Mouse (Mus musculus) MEL (cell line): ENCODE results near the gene Tmem132c. TPM values are rescaled to one million over a fixed set of nuclear protein-coding genes. Genes with fewer than 3 reads are reported as not detected.

Experiments
- DNase-seq: peaks from one replicate; pipeline ENCODE4 v3.0.0; 2011; ENCODE audit warnings: low read depth, low spot score
- H3K27ac ChIP-seq: 2 replicates; pipeline ENCODE4 v1.5.1; 2012; ENCODE audit warnings: low read depth, mild to moderate bottlenecking, control low read depth, low read length, moderate library complexity; ENCODE audit not compliant: control insufficient read depth
- H3K27me3 ChIP-seq, 2 experiments: fragments of 150-350 bp in 1 of 2; sonication (generic) in 1 of 2; 2 replicates each; pipeline ENCODE4 v1.6.1; 2012; ENCODE audit warnings: low read length in 2 of 2, mild to moderate bottlenecking in 2 of 2, improper control_type of control experiment in 1 of 2, moderate library complexity in 1 of 2; ENCODE audit not compliant: insufficient read depth in 2 of 2, control insufficient read depth in 1 of 2
- H3K36me3 ChIP-seq, 2 experiments: 2 replicates each; pipeline ENCODE4 v1.6.1; 2012 to 2014; ENCODE audit warnings: low read length in 2 of 2, improper control_type of control experiment in 1 of 2, inconsistent platforms in 1 of 2, mild to moderate bottlenecking in 1 of 2; ENCODE audit not compliant: insufficient read depth in 2 of 2, control insufficient read depth in 1 of 2
- H3K4me1 ChIP-seq, 2 experiments: fragments of 150-350 bp in 1 of 2; sonication (generic) in 1 of 2; 2 replicates each; pipeline ENCODE4 v1.6.1; 2012; ENCODE audit warnings: low read length in 2 of 2, improper control_type of control experiment in 1 of 2, mild to moderate bottlenecking in 1 of 2; ENCODE audit not compliant: insufficient read depth in 2 of 2, control insufficient read depth in 1 of 2
- H3K4me3 ChIP-seq, 2 experiments: fragments of 150-350 bp in 1 of 2; sonication (generic) in 1 of 2; 2 replicates each; pipeline ENCODE4 v1.5.1; 2012; ENCODE audit warnings: low read depth in 2 of 2, low read length in 2 of 2, mild to moderate bottlenecking in 2 of 2, moderate library complexity in 2 of 2, control low read depth in 1 of 2, improper control_type of control experiment in 1 of 2; ENCODE audit not compliant: control insufficient read depth in 1 of 2, insufficient read depth in 1 of 2
- H3K79me2 ChIP-seq: 2 replicates; pipeline ENCODE4 v1.6.1; 2012; ENCODE audit warnings: mild to moderate bottlenecking, low read length, moderate library complexity; ENCODE audit not compliant: control insufficient read depth, poor library complexity, insufficient read depth
- H3K9ac ChIP-seq: 2 replicates; pipeline ENCODE4 v1.6.1; 2012; ENCODE audit warnings: low read depth, mild to moderate bottlenecking, control low read depth, low read length, moderate library complexity; ENCODE audit not compliant: control insufficient read depth, poor library complexity, severe bottlenecking
- H3K9me3 ChIP-seq: fragments of 150-350 bp; sonication (generic); replicated peaks from 2 replicates; pipeline ENCODE4 v1.6.1; 2012; ENCODE audit warnings: mild to moderate bottlenecking, low read length, improper control_type of control experiment, moderate library complexity; ENCODE audit not compliant: insufficient read depth
- CHD1 ChIP-seq: IDR thresholded peaks from 2 replicates; pipeline ENCODE4 v1.6.1; 2012; ENCODE audit warnings: low read depth, mild to moderate bottlenecking, inconsistent platforms, low read length, improper control_type of control experiment
- CHD2 ChIP-seq: IDR thresholded peaks from 2 replicates; pipeline ENCODE4 v1.6.1; 2011; ENCODE audit warnings: low read length, improper control_type of control experiment
- CTCF ChIP-seq, 3 experiments: IDR thresholded peaks in 2 of 3; conservative IDR thresholded peaks in 1 of 3; 2 replicates each; pipeline ENCODE4 v1.5.1; 2011 to 2012; ENCODE audit warnings: low read length in 3 of 3, low read depth in 2 of 3, mild to moderate bottlenecking in 2 of 3, improper control_type of control experiment in 1 of 3, inconsistent platforms in 1 of 3, mixed read lengths in 1 of 3, moderate library complexity in 1 of 3; ENCODE audit not compliant: control insufficient read depth in 1 of 3, insufficient read depth in 1 of 3, poor library complexity in 1 of 3, severe bottlenecking in 1 of 3
- ELF1 ChIP-seq: IDR thresholded peaks from 2 replicates; pipeline ENCODE4 v1.6.1; 2014; ENCODE audit warnings: low read depth, mild to moderate bottlenecking, inconsistent platforms, low read length, improper control_type of control experiment, moderate library complexity
- GATA1 ChIP-seq: IDR thresholded peaks from 2 replicates; pipeline ENCODE4 v1.6.1; 2011; ENCODE audit warnings: low read depth, low read length, improper control_type of control experiment
- JUND ChIP-seq: IDR thresholded peaks from 2 replicates; pipeline ENCODE4 v1.6.1; 2011; ENCODE audit warnings: low read depth, mild to moderate bottlenecking, improper control_type of control experiment, low read length
- KAT2A ChIP-seq: conservative IDR thresholded peaks from 2 replicates; pipeline ENCODE4 v1.6.1; 2012; ENCODE audit warnings: low read depth, low read length, improper control_type of control experiment, inconsistent platforms
- MAFK ChIP-seq: IDR thresholded peaks from 2 replicates; pipeline ENCODE4 v1.6.1; 2011; ENCODE audit warnings: low read depth, mild to moderate bottlenecking, low read length, improper control_type of control experiment, borderline replicate concordance
- MEF2A ChIP-seq: IDR thresholded peaks from 2 replicates; pipeline ENCODE4 v1.6.1; 2014; ENCODE audit warnings: low read depth, mild to moderate bottlenecking, inconsistent platforms, low read length, improper control_type of control experiment; ENCODE audit not compliant: poor library complexity, insufficient replicate concordance, severe bottlenecking; ENCODE audit errors: extremely low read depth
- RAD21 ChIP-seq: IDR thresholded peaks from 2 replicates; pipeline ENCODE4 v1.6.1; 2011; ENCODE audit warnings: mild to moderate bottlenecking, low read depth, low read length, improper control_type of control experiment
- RCOR1 ChIP-seq: IDR thresholded peaks from 2 replicates; pipeline ENCODE4 v1.6.1; 2012; ENCODE audit warnings: low read depth, mild to moderate bottlenecking, inconsistent platforms, low read length, improper control_type of control experiment
- TAL1 ChIP-seq: IDR thresholded peaks from 2 replicates; pipeline ENCODE4 v1.6.1; 2012; ENCODE audit warnings: mild to moderate bottlenecking, inconsistent platforms, low read length, moderate library complexity, mixed read lengths
- TBP ChIP-seq: IDR thresholded peaks from 2 replicates; pipeline ENCODE4 v1.8.0; 2011; ENCODE audit warnings: low read depth, low read length, improper control_type of control experiment
- TCF12 ChIP-seq: IDR thresholded peaks from 2 replicates; pipeline ENCODE4 v1.6.1; 2014; ENCODE audit warnings: low read depth, mild to moderate bottlenecking, inconsistent platforms, low read length, improper control_type of control experiment, moderate library complexity
- UBTF ChIP-seq: IDR thresholded peaks from 2 replicates; pipeline ENCODE4 v1.6.1; 2012; ENCODE audit warnings: low read depth, mild to moderate bottlenecking, inconsistent platforms, low read length, improper control_type of control experiment, moderate library complexity, borderline replicate concordance; ENCODE audit not compliant: insufficient read depth
- ZKSCAN1 ChIP-seq: IDR thresholded peaks from 2 replicates; pipeline ENCODE4 v1.6.1; 2012; ENCODE audit warnings: low read depth, mild to moderate bottlenecking, inconsistent platforms, low read length, improper control_type of control experiment, moderate library complexity
- ZMIZ1 ChIP-seq: IDR thresholded peaks from 2 replicates; pipeline ENCODE4 v1.6.1; 2012; ENCODE audit warnings: low read depth, mild to moderate bottlenecking, inconsistent platforms, low read length, improper control_type of control experiment, moderate library complexity
- ZNF384 ChIP-seq: IDR thresholded peaks from 2 replicates; pipeline ENCODE4 v1.6.1; 2012; ENCODE audit warnings: low read depth, mild to moderate bottlenecking, inconsistent platforms, low read length, improper control_type of control experiment
- polyA plus RNA-seq, 2 experiments: library from polyadenylated mRNA; stranded (reverse) in 1 of 2; unstranded in 1 of 2; fragments of >175 nt in 1 of 2; fragments of >200 nt in 1 of 2; gene quantifications; 2 replicates each; pipeline versions ENCODE4 v1.2.1 to v1.2.4; 2012; ENCODE audit warnings: low replicate concordance in 2 of 2, low read depth in 1 of 2; ENCODE audit not compliant: insufficient read length in 2 of 2, insufficient read depth in 1 of 2, missing spikeins in 1 of 2
- total RNA-seq: library from RNA; depleted of rRNA; stranded (reverse); fragments of 300-350 nt; gene quantifications from 2 replicates; pipeline ENCODE4 v1.2.3, GENCODE M21; 2012

The Tmem132c gene
- total and polyA plus RNA-seq, 3 experiments, result not detected

GRCm38 (mm10) chr5:127474856-127475255, 233.2 kb downstream of the Tmem132c start:
- no peaks in the 10 kb centered on the region for H3K36me3 ChIP-seq
- no peak for TF ChIP-seq ELF1
- TF ChIP-seq CHD2, result no peak
- TF ChIP-seq RCOR1, result no peak
- TF ChIP-seq GATA1, result no peak
- no peak for TF ChIP-seq ZKSCAN1
- no peak for TF ChIP-seq TBP
- TF ChIP-seq TAL1, result no peak
- no peak for TF ChIP-seq JUND
- TF ChIP-seq RAD21, result no peak
- TF ChIP-seq ZMIZ1, result no peak
- TF ChIP-seq, all 39 proteins: peak for 0
- no peaks in the 10 kb centered on the region for H3K79me2 ChIP-seq
- H3K4me3 ChIP-seq, result no peak overlapping the region
- H3K27me3 ChIP-seq, result no peaks in the 10 kb centered on the region
- H3K9ac ChIP-seq, result no peak overlapping the region
- no peaks in the 10 kb centered on the region for H3K9me3 ChIP-seq
- DNase-seq, result no peak
- no peaks in the 10 kb centered on the region for H3K4me1 ChIP-seq
- H3K27ac ChIP-seq, result no peak overlapping the region

DNA sequence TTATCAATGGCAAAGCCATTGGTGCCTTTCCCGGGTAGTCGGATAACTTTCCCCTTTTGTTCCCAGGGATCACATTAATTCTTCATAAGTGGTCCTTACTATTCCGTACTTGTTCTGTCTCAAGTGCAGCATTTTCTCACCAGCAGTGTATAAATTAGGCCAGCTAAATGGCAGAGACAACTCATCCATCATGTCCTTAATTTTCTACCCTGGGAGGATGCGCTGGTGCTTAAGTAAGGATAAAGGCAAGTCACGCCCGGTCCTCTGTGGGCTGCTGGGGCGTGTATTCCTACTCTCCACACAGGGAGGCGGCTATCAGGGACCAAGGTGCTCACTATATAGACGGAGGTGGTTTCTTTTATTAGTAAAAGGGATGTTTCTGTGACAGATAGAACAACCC, 236.2 kb downstream of the Tmem132c start:
- Histone ChIP-seq H3K4me1 (no peaks in the 10 kb centered on the region), H3K27me3 (no peaks in the 10 kb centered on the region), H3K36me3 (no peaks in the 10 kb centered on the region), H3K9ac (no peak overlapping the region), H3K27ac (no peak overlapping the region), H3K9me3 (no peaks in the 10 kb centered on the region), H3K79me2 (no peaks in the 10 kb centered on the region), H3K4me3 (no peak overlapping the region)
- TF ChIP-seq CHD1 (no peak), TCF12 (no peak), MAFK (no peak), RAD21 (no peak), ZMIZ1 (no peak), UBTF (no peak), CTCF (IDR thresholded peaks at IDR 0.05 in 2 of 3, conservative IDR thresholded peaks at IDR 0.05 in 1 of 3; ENCODE audit: control insufficient read depth in 1 of 3, insufficient read depth in 1 of 3, low read depth in 2 of 3, low read length in 3 of 3, poor library complexity in 1 of 3, severe bottlenecking in 1 of 3) (no peak), ZNF384 (no peak), KAT2A (no peak)
- no peak for DNase-seq

GRCm38 (mm10) chr5:127478322-127478721, 236.7 kb downstream of the Tmem132c start:
- no peaks in the 10 kb centered on the region for H3K36me3 ChIP-seq
- DNase-seq, result no peak
- no peaks in the 10 kb centered on the region for H3K9me3 ChIP-seq
- no peak overlapping the region for H3K4me3 ChIP-seq
- no peaks in the 10 kb centered on the region for H3K79me2 ChIP-seq
- H3K4me1 ChIP-seq, result no peaks in the 10 kb centered on the region
- H3K27me3 ChIP-seq, result no peaks in the 10 kb centered on the region
- no peak for TF ChIP-seq RAD21
- TF ChIP-seq MEF2A, result no peak
- H3K27ac ChIP-seq, result no peak overlapping the region
- no peak overlapping the region for H3K9ac ChIP-seq
